Mouse (Mus musculus) embryonic facial prominence, embryonic 13.5 days (tissue): ENCODE results near the gene Vwa8. TPM values are rescaled to one million over a fixed set of nuclear protein-coding genes. Genes with fewer than 3 reads are reported as not detected.

Experiments
- polyA plus RNA-seq: library from polyadenylated mRNA; unstranded; fragments of >200 nt; fragmentation: Nextera tagmentation; extraction: Ambion mirVana; gene quantifications from 2 replicates; pipeline ENCODE4 v1.2.1, GENCODE M21; 2015

Vwa8 gene
- polyA plus RNA-seq, 1 experiment from 2014 or later = 10.4 TPM

Other genes starting within 250 kb of the Vwa8 start
- 1.7 and 1.8 TPM in 2 replicates for gene Dgkh, start 116.3 kb upstream of the Vwa8 start, polyA plus RNA-seq